Mouse (Mus musculus) adrenal gland, adult (tissue): ENCODE measurements around the gene Pax5.
"Not testable (repeated sequence)": the region's sequence is repeated elsewhere in the genome, so short reads cannot be mapped to it uniquely, and the experiment has no call there.

ENCODE experiments used
- DNase-seq, 2 experiments: peaks; one replicate each; pipeline ENCODE4 v3.0.0; 2022 to 2023; ENCODE audit warnings: low spot score in 1 of 2; ENCODE audit not compliant: inconsistent age in 2 of 2

Pax5 gene

GRCm38 (mm10) chr4:44709740-44710700 is at the start of gene Pax5:
Gene Pax5 (minus strand): TSS chr4:44710487.
- no peak for DNase-seq

DNA sequence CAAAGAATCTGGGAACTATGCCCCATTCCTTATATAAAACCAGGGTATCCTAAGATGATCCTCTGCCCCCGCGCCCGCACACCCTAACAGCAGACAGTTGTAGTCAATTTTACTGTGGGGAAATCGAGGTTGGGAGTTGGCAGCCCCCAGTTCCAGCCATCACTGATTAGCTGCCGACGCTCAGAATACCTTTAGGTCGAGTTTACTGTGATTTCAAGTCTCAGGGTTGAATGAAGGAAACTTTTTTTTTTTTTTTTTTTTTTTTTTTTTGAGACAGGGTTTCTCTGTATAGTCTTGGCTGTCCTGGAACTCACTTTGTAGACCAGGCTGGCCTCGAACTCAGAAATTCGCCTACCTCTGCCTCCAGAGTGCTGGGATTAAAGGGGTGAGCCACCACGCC is 46.8 kb upstream of the Pax5 start:
- DNase-seq: not testable (repeated sequence)

DNA sequence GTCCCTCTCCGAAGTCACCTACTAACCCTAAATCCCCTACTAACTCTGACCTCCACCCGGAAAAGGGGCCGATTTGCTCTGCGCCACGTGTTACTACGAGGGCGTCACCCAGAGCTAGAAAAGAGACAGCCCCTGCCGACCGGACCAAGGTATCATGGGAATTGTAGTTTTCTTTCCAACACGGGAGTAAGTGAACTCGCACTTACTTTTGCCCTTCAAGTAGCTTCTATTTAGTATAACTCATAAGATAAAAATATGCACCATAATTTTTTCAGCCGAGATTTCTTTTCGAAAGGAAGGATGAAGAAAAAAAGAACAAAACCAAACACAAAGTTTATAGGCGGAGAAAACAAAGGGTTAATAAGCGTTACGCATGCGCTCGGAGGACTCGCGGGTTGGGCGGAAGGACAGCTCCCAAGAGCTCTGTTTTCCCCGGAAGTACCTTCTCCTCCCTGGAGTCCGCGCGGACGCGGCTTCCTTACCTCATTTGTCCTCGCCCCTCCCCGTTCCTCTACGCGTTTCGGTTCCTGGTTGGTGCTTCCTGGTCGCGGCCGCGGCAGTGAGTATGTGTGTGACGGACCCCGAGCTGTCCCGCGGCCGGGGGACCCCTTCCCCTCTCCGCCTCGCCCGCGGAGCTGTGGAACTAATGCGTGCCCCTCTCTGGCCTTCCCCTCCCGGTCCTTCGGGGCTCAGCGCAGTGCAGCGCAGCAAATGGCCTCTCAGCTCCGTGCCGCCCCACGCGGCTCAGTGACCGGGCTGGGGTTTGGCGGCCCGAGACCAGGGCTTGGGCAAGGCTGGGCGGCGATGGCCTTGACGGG is 46.1 kb upstream of the Pax5 start:
- DNase-seq: peak; percentile 95 to 98

DNA sequence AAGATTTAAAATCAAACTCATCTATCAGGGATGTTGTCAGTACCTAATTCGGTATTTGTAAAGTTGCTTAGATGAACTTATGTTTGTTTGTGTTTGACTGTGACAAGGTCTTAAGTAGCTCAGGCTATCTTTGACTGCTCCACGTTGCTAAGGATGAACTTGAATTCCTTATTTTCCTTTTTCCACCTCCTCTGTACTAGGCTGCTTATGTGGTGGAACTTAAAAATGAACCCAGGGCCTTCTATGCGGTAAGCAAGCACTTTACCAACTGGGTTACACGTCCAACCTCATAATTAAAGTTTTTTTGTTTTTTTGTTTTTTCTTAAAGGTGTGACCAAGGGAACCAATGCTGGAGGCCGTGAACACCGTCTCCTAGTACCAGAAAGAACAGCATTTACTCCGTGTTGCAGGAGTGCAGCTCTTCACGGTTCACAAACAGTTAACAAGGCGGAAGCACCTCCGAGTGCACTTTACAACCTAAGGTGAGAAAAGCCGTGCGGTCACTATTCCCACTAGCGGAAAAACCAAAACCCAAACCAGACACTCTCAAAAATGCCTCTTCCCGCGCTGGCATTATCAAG is 45.4 kb upstream of the Pax5 start, which contains the start of gene Zcchc7:
TSS of gene Zcchc7 (plus strand) at position 325 of the 581 bp plus-strand sequence.
- DNase-seq: no peak

- no peak for DNase-seq
These were observed 30.2 kb upstream of the Pax5 start for GRCm38 (mm10) chr4:44740471-44740870.

GRCm38 (mm10) chr4:44721237-44721636 is 10.9 kb upstream of the Pax5 start:
- DNase-seq: no peak

GRCm38 (mm10) chr4:44720046-44720445 is 9.8 kb upstream of the Pax5 start:
- DNase-seq: no peak

- DNase-seq: no peak
These were observed 7.4 kb upstream of the Pax5 start for GRCm38 (mm10) chr4:44717676-44718075.

- no peak for DNase-seq
These were observed 6.1 kb upstream of the Pax5 start for GRCm38 (mm10) chr4:44716391-44716790.

- DNase-seq: no peak
These were observed 5.4 kb upstream of the Pax5 start for GRCm38 (mm10) chr4:44715621-44716160.

GRCm38 (mm10) chr4:44714111-44714621 is 3.9 kb upstream of the Pax5 start:
- peak in 1 of 2 experiments; percentile 23 for DNase-seq

DNA sequence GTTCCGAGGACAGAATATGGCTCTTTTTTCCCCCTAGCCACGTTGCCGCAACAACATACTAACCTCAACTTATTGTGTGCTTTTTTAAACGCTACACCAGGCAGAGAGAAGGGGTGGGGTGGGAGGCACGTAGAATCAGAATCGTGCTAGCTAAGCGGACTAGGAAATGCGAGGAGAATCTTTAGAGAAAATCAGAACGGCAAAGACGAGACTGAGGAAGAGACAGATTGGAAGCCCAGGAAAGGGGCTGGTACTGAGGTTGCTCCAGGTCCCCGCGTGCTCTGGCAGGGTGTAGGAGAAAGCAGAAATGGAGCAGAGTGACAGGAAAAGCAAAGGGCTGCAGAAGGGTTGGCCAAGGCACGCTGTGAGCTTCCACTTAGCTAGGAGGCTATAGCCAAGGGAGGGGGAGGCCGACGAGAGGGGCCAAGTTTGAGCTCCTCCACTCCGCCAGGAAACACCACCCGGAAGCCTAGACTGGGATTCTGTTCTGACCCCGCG is 3.3 kb upstream of the Pax5 start:
- peak in 1 of 2 experiments; percentile 22 for DNase-seq

DNA sequence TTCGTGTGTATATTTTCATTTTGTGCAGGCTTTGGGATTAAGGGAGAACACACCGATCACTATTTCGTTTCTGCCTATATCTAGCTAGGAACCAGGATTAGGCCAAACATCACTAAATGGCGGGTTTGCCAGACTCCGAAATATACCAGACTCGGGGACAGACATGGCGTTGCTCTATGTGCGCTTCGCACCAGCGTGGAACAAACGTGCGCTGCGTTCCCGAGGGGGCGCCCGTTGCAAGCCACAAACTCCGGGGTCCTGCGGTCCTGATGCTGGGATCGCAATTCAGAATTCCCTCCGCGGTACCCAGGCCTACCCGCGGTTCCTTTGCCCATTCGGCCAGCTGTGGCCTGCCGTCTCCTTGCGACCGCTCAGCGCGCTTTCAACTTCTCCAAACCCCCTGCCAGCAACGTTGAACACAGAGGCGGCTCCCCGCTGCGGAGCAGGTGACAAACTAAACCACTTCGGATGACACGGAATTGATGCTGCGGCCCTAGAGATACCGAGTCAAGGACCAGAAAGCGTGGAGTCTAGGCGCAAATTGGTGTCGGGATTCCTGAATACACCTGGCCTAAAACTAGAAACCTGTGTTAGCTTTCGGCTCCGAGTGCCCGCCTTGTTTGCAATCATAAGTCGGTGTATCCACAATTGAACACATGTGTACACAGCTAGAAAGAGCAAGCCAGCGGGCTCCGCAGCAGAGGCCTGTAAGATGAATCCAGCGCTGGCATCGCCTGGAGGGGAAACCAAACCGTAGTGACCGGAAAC is 2.7 kb upstream of the Pax5 start:
- DNase-seq: peak in 1 of 2 experiments; percentile 46

GRCm38 (mm10) chr4:44712051-44712700 is 1.9 kb upstream of the Pax5 start:
- peak in 1 of 2 experiments; percentile 48 for DNase-seq

GRCm38 (mm10) chr4:44711136-44711900 is 1.0 kb upstream of the Pax5 start:
- DNase-seq: peak in 1 of 2 experiments; percentile 23

DNA sequence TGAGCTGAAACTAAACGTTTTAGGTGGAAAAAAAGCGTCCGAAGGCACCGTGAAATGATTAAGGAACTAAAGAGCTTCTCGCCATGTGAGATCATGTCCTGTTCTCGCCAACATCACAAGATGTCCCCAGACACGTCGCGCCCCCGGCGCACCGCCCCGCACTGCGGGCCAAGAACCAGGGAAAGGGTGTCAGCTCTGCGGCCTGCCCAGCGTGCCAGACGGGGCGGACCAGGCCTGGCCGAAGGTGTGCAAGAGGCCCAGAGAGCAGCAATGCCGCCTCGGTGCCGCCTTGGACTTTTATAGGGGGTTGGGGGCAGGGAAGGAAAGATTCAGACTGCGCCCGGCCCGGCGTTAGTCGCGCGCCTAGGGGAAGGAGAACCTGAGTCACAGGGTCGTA is 412 bp upstream of the Pax5 start:
- peak in 1 of 2 experiments; percentile 26 for DNase-seq

- DNase-seq: no peak
These were observed 1.1 kb downstream of the Pax5 start for GRCm38 (mm10) chr4:44709091-44709695.

DNA sequence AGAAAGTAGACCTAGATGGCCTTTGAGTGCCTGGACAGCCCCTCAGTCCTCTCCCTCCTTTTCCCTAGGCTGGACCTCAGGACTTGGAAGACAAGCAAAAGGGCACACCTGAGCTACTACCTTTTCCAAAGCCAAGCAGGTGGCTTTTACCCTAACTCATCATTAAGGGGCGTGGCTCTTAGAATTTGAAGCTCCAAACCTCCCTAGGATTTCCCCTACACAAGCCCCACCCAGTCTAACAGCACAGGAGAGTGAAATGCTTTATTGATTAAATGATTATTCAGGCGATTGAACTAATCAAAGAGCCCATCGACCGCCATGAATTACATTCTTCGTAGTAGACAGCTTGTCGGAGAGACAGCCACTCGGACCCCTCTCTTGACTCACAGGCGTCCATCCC is 2.0 kb downstream of the Pax5 start:
- no peak for DNase-seq
